9 mouse cellular contexts compared by ENCODE assay signal in genomic region chr3:68713550-68713949, GRCm38 (mm10). TPM values are rescaled to one million over a fixed set of nuclear protein-coding genes. Genes with fewer than 3 reads are reported as not detected.
A peak's percentile ranks its signal among the peaks of the same experiment; 100 is the strongest.
DNase-seq lines count a peak whose midpoint lies in the region; ATAC-seq lines count a peak whose summit lies in the region.
"Had no signal": no experiment of that assay in that cellular context is flagged by ENCODE, and none has a peak within 500 bp of the region (broad histone marks: within the 10 kb centered on the region; RNA-seq: fewer than 3 reads in every experiment).

No protein-coding gene starts in this region.

- peak overlapping the region; percentile 29 to 31 for H3K4me3 ChIP-seq in heart, embryonic 14.5 days (ENCODE audit: control insufficient read depth in 1 of 2, insufficient read depth in 1 of 2, low read depth in 1 of 2, low read length in 2 of 2)

- WGBS in heart, embryonic 14.5 days, result 6% methylated on average over 7 of the region's 7 CpGs

- H3K9me3 ChIP-seq in heart, embryonic 14.5 days (ENCODE audit: control insufficient read depth, low read length), result no peaks in the 10 kb centered on the region

- no peak overlapping the region; the same call in 1 of the 2 replicates for H3K9ac ChIP-seq in heart, embryonic 14.5 days (ENCODE audit: low read length)

- DNase-seq in layer of hippocampus, adult 11-12 months (ENCODE audit: low spot score), result peak; percentile 69
- no peak for DNase-seq in layer of hippocampus, adult 9-11 months
- peak; percentile 72 for DNase-seq in ZHBTc4 (ENCODE audit: low read depth, low spot score)
- DNase-seq in embryo, embryonic 11 days, result peak; percentile 84
- peak; percentile 53 to 87 for DNase-seq in kidney, postnatal 36 days
- peak; percentile 57 for DNase-seq in lung, postnatal 25 days (ENCODE audit: low spot score)
- DNase-seq in splenic B cell, adult 2 months (ENCODE audit: low read depth, low spot score), result peak; percentile 77

- no peak overlapping the region for H3K27ac ChIP-seq in heart, embryonic 14.5 days (replicated peaks in 1 of 2; ENCODE audit: control insufficient read depth in 1 of 2, insufficient read depth in 1 of 2, low read depth in 2 of 2, low read length in 2 of 2)

- no peaks in the 10 kb centered on the region for H3K36me3 ChIP-seq in heart, embryonic 14.5 days (ENCODE audit: control insufficient read depth, insufficient read depth, low read length)
- H3K36me3 ChIP-seq in splenic B cell, adult 2 months (ENCODE audit: control insufficient read depth, insufficient read depth, low read length, poor library complexity, severe bottlenecking), result no peaks in the 10 kb centered on the region

- H3K4me2 ChIP-seq in heart, embryonic 14.5 days (ENCODE audit: low read length), result peak overlapping the region; percentile 52

- no peaks in the 10 kb centered on the region; a peak in 1 of 4 replicates for H3K4me1 ChIP-seq in heart, embryonic 14.5 days (ENCODE audit: control insufficient read depth in 2 of 2, insufficient read depth in 2 of 2, low read length in 2 of 2)

- no peaks in the 10 kb centered on the region for H3K27me3 ChIP-seq in heart, embryonic 14.5 days (ENCODE audit: control insufficient read depth, insufficient read depth, low read length)
- no peaks in the 10 kb centered on the region for H3K27me3 ChIP-seq in splenic B cell, adult 2 months (ENCODE audit: control insufficient read depth, insufficient read depth, low read length, poor library complexity, severe bottlenecking)

- no peak for ATAC-seq in heart, embryonic 14.5 days (ENCODE audit: insufficient number of reproducible peaks, insufficient read depth, low FRiP score, low read depth)

RNA-seq across cellular contexts. Expression of gene Il12a, which starts 23.1 kb away (rescaled TPM):
- polyA plus RNA-seq in heart, embryonic 14.5 days (2014; fragmentation: Nextera tagmentation; extraction: Ambion mirVana), result not detected in 2 replicates
- polyA plus RNA-seq: neural tube, embryonic 14.5 days had no signal
